Mouse (Mus musculus) heart, adult 10 weeks (tissue): Measurements from ENCODE around the gene Olfm2. TPM values are rescaled to one million over a fixed set of nuclear protein-coding genes. Genes with fewer than 3 reads are reported as not detected.

Experiments used
- polyA plus RNA-seq: library from polyadenylated mRNA; stranded (reverse); fragments of 350-450 nt; fragmentation: Illumina TruSeq; extraction: RNeasy Lipid Tissue Mini Kit (QIAGEN cat#74804); gene quantifications from one replicate; pipeline ENCODE4 v1.2.3, GENCODE M21; 2014; ENCODE audit warnings: low read depth, low replicate concordance

The Olfm2 gene
- polyA plus RNA-seq, result not detected

DNA sequence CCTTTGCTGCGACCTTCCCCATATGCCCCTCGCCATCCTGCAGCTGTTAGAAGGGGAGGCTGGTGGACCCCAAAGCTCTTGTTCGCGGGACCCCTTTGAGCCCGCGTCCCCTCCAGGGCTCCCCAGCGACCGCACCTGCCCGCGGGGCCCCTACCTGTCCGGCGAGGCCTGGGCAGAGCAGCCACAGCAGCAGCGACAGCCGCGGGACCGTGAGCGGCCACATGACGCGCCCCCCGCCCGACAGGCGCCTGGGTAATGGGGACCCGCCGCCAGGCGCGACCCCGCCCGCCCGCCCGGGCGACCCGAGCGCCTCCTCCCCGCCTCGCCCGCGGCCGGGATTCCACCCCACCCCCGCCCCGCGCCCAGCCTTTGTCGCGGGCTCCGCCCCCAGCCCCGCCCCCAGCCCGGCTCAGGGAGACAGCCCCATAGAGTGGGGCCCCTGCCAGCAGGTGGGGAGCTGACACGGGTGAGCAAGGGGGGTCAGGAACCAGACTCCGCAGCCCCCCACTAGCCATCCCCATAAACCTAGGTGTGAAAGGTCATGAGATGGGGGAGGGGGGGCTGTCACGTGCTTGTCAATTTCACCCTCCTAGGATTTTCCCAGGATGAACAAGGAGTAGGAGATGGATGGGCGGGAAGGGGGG, at the start of gene Olfm2:
Gene Olfm2, minus strand, starts transcription at position 333 of the 644 bp plus-strand sequence.

DNA sequence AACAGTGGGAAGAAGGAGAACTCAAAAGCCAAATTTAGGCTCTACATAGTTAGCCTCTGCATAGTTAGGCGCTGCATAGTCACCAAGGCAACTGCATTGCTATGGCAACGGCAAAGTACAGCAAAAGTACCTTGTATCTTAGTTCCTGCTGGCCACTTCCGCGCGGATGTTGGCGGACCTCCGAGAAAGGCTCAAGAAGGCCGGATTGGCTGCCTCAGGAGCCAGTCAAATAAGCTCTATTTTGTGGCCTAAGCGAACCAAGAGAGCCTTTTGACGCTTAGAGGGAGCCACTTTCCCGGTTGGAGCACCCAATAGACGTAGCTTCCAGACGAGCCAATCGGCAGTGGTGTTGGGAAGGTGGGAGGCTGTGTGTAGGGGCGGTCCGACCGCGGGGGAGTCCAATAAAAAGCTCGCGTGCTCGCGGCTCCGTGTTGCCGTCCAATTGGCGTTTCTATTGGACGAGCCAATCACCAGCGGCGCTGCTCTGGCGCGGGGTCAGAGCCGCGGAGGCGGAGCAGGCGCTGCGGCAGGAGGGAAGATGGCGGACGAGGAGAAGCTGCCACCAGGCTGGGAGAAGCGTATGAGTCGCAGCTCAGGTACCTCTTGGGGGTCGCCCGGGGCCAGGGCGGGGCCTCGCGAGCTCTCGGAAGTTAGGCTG, 94.4 kb downstream of the Olfm2 start, which contains the start of gene Pin1:
Gene Pin1, plus strand, starts transcription at position 494 of the 658 bp plus-strand sequence.

DNA sequence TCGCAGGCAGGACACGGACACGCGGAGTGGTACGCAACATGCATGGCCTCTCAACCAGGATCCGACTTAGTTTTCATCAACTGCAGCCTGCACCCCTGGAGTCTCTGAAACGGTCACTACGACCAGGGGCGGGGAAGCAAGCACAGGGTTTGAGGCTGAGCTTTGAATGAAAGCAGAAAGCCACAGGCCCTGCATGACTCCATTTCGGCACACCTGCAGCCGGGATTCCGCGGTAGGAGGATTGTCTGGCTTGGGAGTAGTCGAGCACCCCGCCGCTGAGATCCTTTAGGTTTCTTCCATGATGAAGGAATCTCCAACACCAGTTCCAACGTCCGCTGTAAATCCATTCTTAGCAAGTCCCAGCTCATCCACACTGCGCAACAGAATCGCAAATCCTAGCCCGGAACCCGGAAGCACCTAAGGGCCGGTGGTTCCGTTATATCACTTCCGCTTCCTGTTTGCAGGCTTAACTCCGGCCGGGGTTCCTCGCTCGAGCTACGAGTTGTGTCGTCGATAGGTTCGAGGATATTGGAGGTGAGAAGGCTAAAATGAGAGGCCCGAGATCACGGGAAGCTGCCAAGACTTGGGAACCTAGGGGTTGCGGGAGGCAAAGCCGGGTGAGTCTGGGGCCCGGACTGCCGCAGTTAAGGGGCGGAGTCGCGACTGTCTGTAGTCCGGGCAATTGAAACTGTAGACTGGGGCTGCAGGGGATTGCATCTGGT, 101.6 kb downstream of the Olfm2 start, which contains the start of gene Fbxl12:
Gene Fbxl12, minus strand, starts transcription at position 408 of the 722 bp plus-strand sequence.

DNA sequence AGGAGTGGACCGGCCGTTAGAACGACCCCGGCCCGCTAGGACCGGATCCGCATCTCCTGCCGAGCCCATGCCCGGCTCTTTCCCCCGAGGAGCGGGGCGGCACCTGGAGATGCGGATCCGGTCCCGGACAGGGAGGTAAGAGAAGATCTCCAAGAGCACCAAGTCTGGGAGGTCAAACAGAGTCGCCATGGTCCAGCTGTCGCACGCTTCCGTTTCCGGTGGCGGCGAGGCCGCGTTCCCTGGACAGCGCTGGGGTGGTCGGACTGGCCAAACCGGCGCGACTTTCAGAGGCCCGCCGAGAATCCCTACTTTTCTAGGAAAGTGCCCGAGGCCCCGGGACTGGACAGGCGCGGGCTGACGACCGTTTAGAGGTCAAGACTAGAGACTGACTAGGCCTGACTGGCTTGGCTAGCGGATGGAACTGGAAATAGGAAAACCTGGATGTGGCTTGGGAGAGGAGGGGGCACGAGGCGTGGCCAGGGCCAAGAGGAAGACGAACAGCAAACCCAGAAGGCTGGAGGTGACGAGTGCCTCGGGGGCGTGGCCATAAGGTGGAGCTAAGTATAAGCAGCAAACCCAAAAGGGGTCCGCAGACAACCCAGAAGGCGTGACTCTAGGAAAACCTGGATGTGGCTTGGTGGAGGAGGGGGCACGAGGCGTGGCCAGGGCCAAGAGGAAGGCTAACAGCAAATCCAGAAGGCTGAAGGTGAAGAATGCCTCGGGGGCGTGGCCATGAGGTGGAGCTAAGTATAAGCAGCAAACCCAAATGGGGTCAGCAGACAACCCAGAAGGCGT, 103.9 kb downstream of the Olfm2 start, which contains the start of gene Ubl5:
Gene Ubl5, plus strand, starts transcription at position 778 of the 795 bp plus-strand sequence.

Other genes with a start within 250 kb of the Olfm2 start
- 12.7 TPM for gene Zfp266, start 224.9 kb downstream of the Olfm2 start, polyA plus RNA-seq
- gene Zfp846, start 165.1 kb downstream of the Olfm2 start, polyA plus RNA-seq, result 2.7 TPM
- 447 TPM for gene Ubl5, start 103.5 kb downstream of the Olfm2 start, polyA plus RNA-seq
- 17.7 TPM for gene Fbxl12, start 101.6 kb downstream of the Olfm2 start, polyA plus RNA-seq
- gene Pin1, start 94.3 kb downstream of the Olfm2 start, polyA plus RNA-seq, result 17.5 TPM
- 14.5 TPM for gene Col5a3, start 68.7 kb upstream of the Olfm2 start, polyA plus RNA-seq
- not detected for gene Rdh8, start 72.2 kb upstream of the Olfm2 start, polyA plus RNA-seq
- 11.0 TPM for gene A230050P20Rik, start 122.3 kb upstream of the Olfm2 start, polyA plus RNA-seq
- gene Angptl6, start 133.4 kb upstream of the Olfm2 start, polyA plus RNA-seq, result 3.9 TPM
- gene Ppan, start 141.8 kb upstream of the Olfm2 start, polyA plus RNA-seq, result 11.1 TPM
- gene Eif3g, start 152.3 kb upstream of the Olfm2 start, polyA plus RNA-seq, result 113 TPM
- gene Dnmt1, start 213.5 kb upstream of the Olfm2 start, polyA plus RNA-seq, result 9.2 TPM
- 2.7 TPM for gene S1pr2, start 230.4 kb upstream of the Olfm2 start, polyA plus RNA-seq